ENCODE assay signal across 11 mouse cellular contexts in the genomic region with DNA sequence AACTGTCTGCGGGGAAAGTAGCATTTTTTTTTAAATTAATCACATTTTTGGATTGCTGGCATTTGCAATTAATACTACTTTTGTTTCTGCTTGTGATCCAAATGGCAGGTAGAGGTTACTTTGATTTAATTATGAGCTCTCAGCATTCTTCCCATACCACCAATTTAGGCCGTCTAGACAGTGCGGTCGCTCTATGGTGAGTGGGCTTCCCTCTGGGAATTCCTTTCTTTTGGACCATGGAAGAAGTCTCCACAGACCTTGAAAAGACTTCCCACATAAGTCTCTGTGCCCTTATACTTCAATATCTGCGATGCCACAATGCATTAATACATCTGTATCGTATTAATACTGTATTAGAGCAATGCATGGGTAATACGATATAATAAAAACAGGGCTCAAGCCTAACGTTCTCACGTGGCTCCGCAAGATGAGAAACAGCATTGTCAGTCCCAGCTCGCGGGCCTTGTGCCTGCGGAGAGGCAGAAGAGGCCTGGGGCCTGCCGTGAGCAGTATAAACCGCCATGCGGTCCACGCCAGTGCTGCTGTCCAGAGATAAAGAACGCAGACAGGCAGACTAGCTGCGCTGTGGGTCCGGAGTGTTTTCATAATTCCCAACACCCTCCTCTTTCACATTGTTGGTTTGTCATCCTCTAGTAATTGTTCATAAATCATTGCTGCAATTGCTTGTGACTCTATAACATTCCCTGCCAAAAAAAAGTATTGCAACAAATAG.
A peak's percentile ranks its signal among the peaks of the same experiment; 100 is the strongest.
DNase-seq lines count a peak whose midpoint lies in the region; ATAC-seq lines count a peak whose summit lies in the region.
"Had no signal": no experiment of that assay in that cellular context is flagged by ENCODE, and none has a peak within 500 bp of the region (broad histone marks: within the 10 kb centered on the region; RNA-seq: fewer than 3 reads in every experiment).

No protein-coding gene starts in this region.

- H3K4me2 ChIP-seq in liver, embryonic 11.5 days = no peak overlapping the region
- no peak overlapping the region for H3K4me2 ChIP-seq in liver, embryonic 12.5 days
- H3K4me2 ChIP-seq: neural tube, embryonic 13.5 days had no signal

- H3K9ac ChIP-seq in liver, embryonic 11.5 days (ENCODE audit: low read depth, low read length) = no peak overlapping the region
- no peak overlapping the region for H3K9ac ChIP-seq in liver, embryonic 12.5 days
- H3K9ac ChIP-seq: neural tube, embryonic 13.5 days had no signal

- ATAC-seq in liver, embryonic 11.5 days (replicated peaks; ENCODE audit: low FRiP score) = peak; percentile 43; the same call in 1 of the 2 replicates
- ATAC-seq in liver, embryonic 12.5 days = no peak
- ATAC-seq in erythroblast, adult 5-6 weeks (replicated peaks; ENCODE audit: low FRiP score, poor library complexity, severe bottlenecking) = no peak
- ATAC-seq: Patski had no signal

- H3K4me3 ChIP-seq in liver, embryonic 11.5 days (ENCODE audit: low read depth, low read length) = no peak overlapping the region
- H3K4me3 ChIP-seq in liver, embryonic 12.5 days = no peak overlapping the region
- H3K4me3 ChIP-seq: layer of hippocampus, adult 2 months; neural tube, embryonic 13.5 days had no signal

- no peak for DNase-seq in liver, embryonic 11.5 days (ENCODE audit: low spot score)
- peak; percentile 18 for DNase-seq in gastrocnemius, adult 18-20 months (ENCODE audit: low spot score)
- peak; percentile 42 for DNase-seq in kidney, postnatal 14 days
- DNase-seq in ovary, postnatal 10 days (ENCODE audit: low spot score) = peak; percentile 21
- no peak for DNase-seq in right cerebral cortex, postnatal 36 days (ENCODE audit: low spot score in 2 of 2)
- DNase-seq in MN1 (ENCODE audit: low spot score) = no peak

- no peak overlapping the region for H3K27ac ChIP-seq in liver, embryonic 11.5 days (ENCODE audit: low read depth, low read length)
- no peak overlapping the region for H3K27ac ChIP-seq in liver, embryonic 12.5 days
- H3K27ac ChIP-seq: layer of hippocampus, adult 2 months; neural tube, embryonic 13.5 days had no signal

- WGBS in liver, embryonic 11.5 days = 66% methylated on average over 20 of the region's 20 CpGs
- WGBS in liver, embryonic 12.5 days (ENCODE audit: insufficient replicate concordance) = 71% methylated on average over 20 of the region's 20 CpGs

- no peaks in the 10 kb centered on the region for H3K27me3 ChIP-seq in liver, embryonic 11.5 days (replicated peaks; ENCODE audit: control insufficient read depth, insufficient read depth, low read length)
- H3K27me3 ChIP-seq in liver, embryonic 12.5 days (replicated peaks) = no peaks in the 10 kb centered on the region
- H3K27me3 ChIP-seq: neural tube, embryonic 13.5 days; Patski had no signal

- H3K36me3 ChIP-seq in liver, embryonic 11.5 days (ENCODE audit: control insufficient read depth, insufficient read depth, low read length) = no peaks in the 10 kb centered on the region
- H3K36me3 ChIP-seq in liver, embryonic 12.5 days = no peaks in the 10 kb centered on the region
- H3K36me3 ChIP-seq: neural tube, embryonic 13.5 days had no signal

- no peaks in the 10 kb centered on the region for H3K9me3 ChIP-seq in liver, embryonic 11.5 days (ENCODE audit: control insufficient read depth, low read length)
- H3K9me3 ChIP-seq in liver, embryonic 12.5 days (replicated peaks) = no peaks in the 10 kb centered on the region
- H3K9me3 ChIP-seq: neural tube, embryonic 13.5 days had no signal

- H3K4me1 ChIP-seq in liver, embryonic 11.5 days (replicated peaks; ENCODE audit: control insufficient read depth, insufficient read depth, low read length) = no peaks in the 10 kb centered on the region
- H3K4me1 ChIP-seq in liver, embryonic 12.5 days = no peaks in the 10 kb centered on the region

Comparison
In these comparisons a context has a peak if more than half of its experiments do, and no peak if none do; other contexts are left out.
1. DNase-seq: peak in gastrocnemius, adult 18-20 months (single experiment), kidney, postnatal 14 days (single experiment) and ovary, postnatal 10 days (single experiment); none in liver, embryonic 11.5 days (single experiment), right cerebral cortex, postnatal 36 days (0 of 2) and MN1 (single experiment).